Mouse (Mus musculus) midbrain, embryonic 14.5 days (tissue): Measurements from ENCODE around the gene Arsg. TPM values are rescaled to one million over a fixed set of nuclear protein-coding genes. Genes with fewer than 3 reads are reported as not detected.

Source experiments
- ATAC-seq: fragments of 200-750 bp; cut with Nextera tagmentation; 2 replicates; pipeline ENCODE4 v1.8.0; 2017; ENCODE audit warnings: moderate number of reproducible peaks, moderate library complexity; ENCODE audit not compliant: low FRiP score, low TSS enrichment
- DNase-seq: peaks from one replicate; pipeline ENCODE4 v3.0.0-alpha.2; 2015
- H3K27ac ChIP-seq: fragments of 300-500 bp; sonication (generic); replicated peaks from 2 replicates; pipeline ENCODE4 v1.5.1; 2014; ENCODE audit warnings: mild to moderate bottlenecking, low read depth, low read length, moderate library complexity
- H3K27me3 ChIP-seq: fragments of 300-500 bp; sonication (generic); 2 replicates; pipeline ENCODE4 v1.6.1; 2014; ENCODE audit warnings: low read length, control low read depth, mixed read lengths; ENCODE audit not compliant: control insufficient read depth, insufficient read depth
- H3K36me3 ChIP-seq: fragments of 300-500 bp; sonication (generic); 2 replicates; pipeline ENCODE4 v1.6.1; 2014; ENCODE audit warnings: low read length, control low read depth; ENCODE audit not compliant: control insufficient read depth, insufficient read depth
- H3K4me1 ChIP-seq: fragments of 300-500 bp; sonication (generic); 2 replicates; pipeline ENCODE4 v1.6.1; 2014; ENCODE audit warnings: mild to moderate bottlenecking, antibody characterized with exemption, low read length, control low read depth; ENCODE audit not compliant: control insufficient read depth, insufficient read depth
- H3K4me2 ChIP-seq: fragments of 300-500 bp; sonication (generic); 2 replicates; pipeline ENCODE4 v1.6.1; 2014; ENCODE audit warnings: mild to moderate bottlenecking, low read length, moderate library complexity
- H3K4me3 ChIP-seq: fragments of 300-500 bp; sonication (generic); replicated peaks from 2 replicates; pipeline ENCODE4 v1.5.1; 2014; ENCODE audit warnings: low read depth, low read length
- H3K9ac ChIP-seq: fragments of 300-500 bp; sonication (generic); replicated peaks from 2 replicates; pipeline ENCODE4 v1.6.1; 2014; ENCODE audit warnings: mild to moderate bottlenecking, low read length, moderate library complexity
- H3K9me3 ChIP-seq: fragments of 300-500 bp; sonication (generic); 2 replicates; pipeline ENCODE4 v1.6.1; 2016; ENCODE audit warnings: low read length, control low read depth, mixed read lengths; ENCODE audit not compliant: control insufficient read depth
- WGBS: fragments of 180-500 bp; shearing (Covaris S2); extraction: QIAGEN DNeasy Blood & Tissue Kit; methylation state at CpG from one replicate; pipeline ENCODE4 v1.1.7; 2014; 5-methylcytosine and 5-hydroxymethylcytosine counted together
- polyA plus RNA-seq: library from polyadenylated mRNA; unstranded; fragments of >200 nt; fragmentation: Nextera tagmentation; extraction: Ambion mirVana; gene quantifications from 2 replicates; pipeline ENCODE4 v1.2.1, GENCODE M21; 2014

Arsg gene
- 1.3 and 2.7 TPM in 2 replicates for polyA plus RNA-seq

- peak; percentile 94 for DNase-seq
- peak within 1 kb of the TSS; percentile 79 for H3K9ac ChIP-seq
- H3K4me1 ChIP-seq, result 0 out of 2 replicates have a peak, but pooled peaks cover 6% of the 10 kb centered on the region
- under 1% methylated on average over 103 of the region's 111 CpGs for WGBS
- H3K36me3 ChIP-seq, result no peaks in the 10 kb centered on the region
- peak within 1 kb of the TSS; percentile 85 for H3K27ac ChIP-seq
- H3K27me3 ChIP-seq, result peaks cover 15% of the 10 kb centered on the region
- peak within 1 kb of the TSS; percentile 74 for H3K4me2 ChIP-seq
- peak within 1 kb of the TSS; percentile 82 for H3K4me3 ChIP-seq
- no peaks in the 10 kb centered on the region for H3K9me3 ChIP-seq
- peak; percentile 85 for ATAC-seq
These were observed at the start of gene Arsg, which contains the start of gene Slc16a6 for GRCm38 (mm10) chr11:109473171-109474085. Gene Arsg (plus strand): TSS chr11:109473374. Gene Slc16a6 (minus strand): TSS chr11:109473598.

- no peaks in the 10 kb centered on the region for H3K27me3 ChIP-seq
- H3K4me1 ChIP-seq, result peaks cover 14% of the 10 kb centered on the region
- ATAC-seq (peak; percentile 96), DNase-seq (peak; percentile 99)
- H3K4me2 ChIP-seq, result peak within 1 kb of the TSS; percentile 67
- peak within 1 kb of the TSS; percentile 76 for H3K9ac ChIP-seq
- WGBS, result under 1% methylated on average over 65 of the region's 65 CpGs
- peaks cover 21% of the 10 kb centered on the region for H3K36me3 ChIP-seq
- no peaks in the 10 kb centered on the region for H3K9me3 ChIP-seq
- H3K27ac ChIP-seq, result peak within 1 kb of the TSS; percentile 85
- peak within 1 kb of the TSS; percentile 66 for H3K4me3 ChIP-seq
These were observed 47.5 kb upstream of the Arsg start, which contains the start of gene Amz2 for GRCm38 (mm10) chr11:109425392-109426271. Gene Amz2 (plus strand): TSS chr11:109425946.

- Histone ChIP-seq H3K4me3 (peak overlapping the region; percentile 66), H3K9ac (peak overlapping the region; percentile 76), H3K36me3 (peaks cover 27% of the 10 kb centered on the region), H3K4me2 (peak overlapping the region; percentile 67), H3K4me1 (peaks cover 14% of the 10 kb centered on the region), H3K27me3 (no peaks in the 10 kb centered on the region), H3K27ac (peak overlapping the region; percentile 85), H3K9me3 (no peaks in the 10 kb centered on the region)
- ATAC-seq (0 out of 2 replicates have a peak, but pooled peaks have one; percentile 31), DNase-seq (no peak)
- under 1% methylated on average over 11 of the region's 11 CpGs for WGBS
These were observed 46.9 kb upstream of the Arsg start for GRCm38 (mm10) chr11:109426272-109426586.

- Histone ChIP-seq H3K4me2 (peak overlapping the region; percentile 67), H3K36me3 (peaks cover 31% of the 10 kb centered on the region), H3K4me1 (peaks cover 14% of the 10 kb centered on the region), H3K4me3 (no peak overlapping the region), H3K27me3 (no peaks in the 10 kb centered on the region), H3K9me3 (no peaks in the 10 kb centered on the region), H3K9ac (no peak overlapping the region), H3K27ac (no peak overlapping the region)
- WGBS, result 95% methylated on average over 5 of the region's 5 CpGs
- DNase-seq (no peak), ATAC-seq (no peak)
These were observed 45.8 kb upstream of the Arsg start for GRCm38 (mm10) chr11:109427353-109427752.

- ATAC-seq (no peak), DNase-seq (no peak)
- Histone ChIP-seq H3K27ac (no peak overlapping the region), H3K9me3 (no peaks in the 10 kb centered on the region), H3K4me3 (no peak overlapping the region), H3K9ac (no peak overlapping the region), H3K4me2 (no peak overlapping the region), H3K27me3 (no peaks in the 10 kb centered on the region), H3K4me1 (no peaks in the 10 kb centered on the region), H3K36me3 (peaks cover 73% of the 10 kb centered on the region)
- 94% methylated on average over 16 of the region's 16 CpGs for WGBS
These were observed 38.9 kb upstream of the Arsg start for GRCm38 (mm10) chr11:109434233-109434798.

GRCm38 (mm10) chr11:109436889-109437288, 36.3 kb upstream of the Arsg start:
- Histone ChIP-seq H3K4me2 (no peak overlapping the region), H3K27ac (no peak overlapping the region), H3K4me3 (no peak overlapping the region), H3K9ac (no peak overlapping the region), H3K27me3 (no peaks in the 10 kb centered on the region), H3K4me1 (peaks cover 9% of the 10 kb centered on the region), H3K36me3 (peaks cover 54% of the 10 kb centered on the region), H3K9me3 (no peaks in the 10 kb centered on the region)
- no peak for DNase-seq
- no peak for ATAC-seq
- 78% methylated on average over 7 of the region's 8 CpGs for WGBS

GRCm38 (mm10) chr11:109439209-109439608, 34.0 kb upstream of the Arsg start:
- Histone ChIP-seq H3K27me3 (no peaks in the 10 kb centered on the region), H3K4me2 (peak overlapping the region; percentile 74), H3K4me1 (peaks cover 9% of the 10 kb centered on the region), H3K4me3 (no peak overlapping the region), H3K27ac (no peak overlapping the region), H3K36me3 (peaks cover 41% of the 10 kb centered on the region), H3K9ac (peak overlapping the region; percentile 54; the same call in 1 of the 2 replicates), H3K9me3 (no peaks in the 10 kb centered on the region)
- DNase-seq (peak; percentile 32), ATAC-seq (no peak; the same call in 1 of the 2 replicates)
- WGBS, result 19% methylated on average over 5 of the region's 5 CpGs

- Histone ChIP-seq H3K4me1 (peaks cover 9% of the 10 kb centered on the region), H3K36me3 (peaks cover 34% of the 10 kb centered on the region), H3K4me3 (peak overlapping the region; percentile 37), H3K27ac (0 out of 2 replicates have a peak overlapping the region, but pooled peaks have one; percentile 26), H3K27me3 (no peaks in the 10 kb centered on the region), H3K9me3 (no peaks in the 10 kb centered on the region), H3K4me2 (peak overlapping the region; percentile 74), H3K9ac (peak overlapping the region; percentile 54)
- 2% methylated on average over 32 of the region's 32 CpGs for WGBS
- ATAC-seq (0 out of 2 replicates have a peak, but pooled peaks have one; percentile 27), DNase-seq (peak; percentile 78)
These were observed 33.3 kb upstream of the Arsg start for GRCm38 (mm10) chr11:109439829-109440340.
